Comparison of ENCODE assay signal across 14 mouse cellular contexts in genomic region chr4:145023911-145024310, GRCm38 (mm10).
DNase-seq lines count a peak whose midpoint lies in the region; ATAC-seq and TF ChIP-seq lines count a peak whose summit lies in the region.
"Had no signal": no experiment of that assay in that cellular context is flagged by ENCODE, and none has a peak within 500 bp of the region (broad histone marks: within the 10 kb centered on the region; RNA-seq: fewer than 3 reads in every experiment).

No protein-coding gene starts in this region.

- ATAC-seq in heart, postnatal 0 days (ENCODE audit: insufficient read depth, low read depth): no peak
- ATAC-seq in liver, embryonic 16.5 days (ENCODE audit: low read depth): peak; percentile 31; the same call in 1 of the 2 replicates
- ATAC-seq in forebrain, embryonic 11.5 days (replicated peaks; ENCODE audit: low FRiP score): no peak

- peaks cover 20% of the 10 kb centered on the region for H3K36me3 ChIP-seq in heart, postnatal 0 days (replicated peaks; ENCODE audit: control insufficient read depth, insufficient read depth, low read length)
- H3K36me3 ChIP-seq in kidney, adult 2 months (ENCODE audit: control insufficient read depth, insufficient read depth, low read length): no peaks in the 10 kb centered on the region
- peaks cover 2% of the 10 kb centered on the region; the same call in 1 of the 2 replicates for H3K36me3 ChIP-seq in liver, embryonic 16.5 days (ENCODE audit: control insufficient read depth, insufficient read depth)
- no peaks in the 10 kb centered on the region for H3K36me3 ChIP-seq in forebrain, embryonic 11.5 days (ENCODE audit: control insufficient read depth, insufficient read depth, low read length)
- H3K36me3 ChIP-seq in midbrain, embryonic 10.5 days: 0 out of 2 replicates have a peak, but pooled peaks cover 11% of the 10 kb centered on the region

- no peak overlapping the region for H3K4me3 ChIP-seq in heart, postnatal 0 days (ENCODE audit: low read depth, low read length)
- no peak overlapping the region for H3K4me3 ChIP-seq in brown adipose tissue, adult 24 weeks (ENCODE audit: insufficient read depth, low read depth, low read length)
- no peak overlapping the region for H3K4me3 ChIP-seq in kidney, adult 2 months (ENCODE audit: insufficient read depth, low read depth, low read length)
- H3K4me3 ChIP-seq in liver, embryonic 16.5 days (ENCODE audit: low read depth, low read length): no peak overlapping the region
- H3K4me3 ChIP-seq in forebrain, embryonic 11.5 days (ENCODE audit: low read depth, low read length): no peak overlapping the region
- no peak overlapping the region for H3K4me3 ChIP-seq in midbrain, embryonic 10.5 days
- H3K4me3 ChIP-seq: forebrain, embryonic 12.5 days; limb, embryonic 13.5 days had no signal

- intact Hi-C loops in heart, postnatal 25 days (cut with DNase I): no loop called here

- 0 out of 2 replicates have a peak, but pooled peaks have one; percentile 14 for TF ChIP-seq CTCF in heart, postnatal 0 days (IDR thresholded peaks at IDR 0.05; ENCODE audit: low read depth)
- TF ChIP-seq CTCF in kidney, adult 2 months (conservative IDR thresholded peaks at IDR 0.05; ENCODE audit: insufficient read depth, insufficient read length, low read depth, low read length): peak; percentile 37; the same call in 1 of the 2 replicates

- no peak for TF ChIP-seq POLR2A in kidney, adult 2 months (IDR thresholded peaks at IDR 0.05; ENCODE audit: low read depth, low read length)

- H3K27me3 ChIP-seq in heart, postnatal 0 days (ENCODE audit: control insufficient read depth, insufficient read depth, low read length): no peaks in the 10 kb centered on the region
- no peaks in the 10 kb centered on the region for H3K27me3 ChIP-seq in kidney, adult 2 months (replicated peaks; ENCODE audit: control insufficient read depth, insufficient read depth, low read length)
- no peaks in the 10 kb centered on the region for H3K27me3 ChIP-seq in liver, embryonic 16.5 days (ENCODE audit: control insufficient read depth, insufficient read depth, low read depth, low read length)
- H3K27me3 ChIP-seq in forebrain, embryonic 11.5 days (ENCODE audit: control insufficient read depth, insufficient read depth, low read length): no peaks in the 10 kb centered on the region
- no peaks in the 10 kb centered on the region for H3K27me3 ChIP-seq in midbrain, embryonic 10.5 days (ENCODE audit: low read depth, poor library complexity, severe bottlenecking)
- H3K27me3 ChIP-seq: forebrain, embryonic 12.5 days; limb, embryonic 13.5 days had no signal

- no peak for DNase-seq in heart, postnatal 0 days (ENCODE audit: low spot score)
- no peak for DNase-seq in heart, postnatal 25 days (ENCODE audit: low spot score)
- peak; percentile 88 for DNase-seq in kidney, adult 2 months
- no peak for DNase-seq in forebrain, embryonic 11.5 days (ENCODE audit: low spot score)
- no peak for DNase-seq in urinary bladder, postnatal 36 days (ENCODE audit: low spot score in 2 of 2)
- DNase-seq in midbrain, embryonic 10.5 days (ENCODE audit: low spot score): no peak
- DNase-seq: adrenal gland, postnatal 25 days; cerebellum, adult 11 months; gastrocnemius, postnatal 10 days; thymus, adult 18-20 months had no signal

- 54% methylated on average over 6 of the region's 6 CpGs for WGBS in heart, postnatal 0 days
- WGBS in kidney, adult 2 months: 40% methylated on average over 6 of the region's 6 CpGs
- WGBS in liver, embryonic 16.5 days (ENCODE audit: insufficient replicate concordance): 73% methylated on average over 6 of the region's 6 CpGs
- WGBS in forebrain, embryonic 11.5 days: 92% methylated on average over 6 of the region's 6 CpGs
- WGBS in midbrain, embryonic 10.5 days: 87% methylated on average over 6 of the region's 6 CpGs

- H3K9ac ChIP-seq in heart, postnatal 0 days (replicated peaks; ENCODE audit: low read depth, low read length): no peak overlapping the region
- no peak overlapping the region for H3K9ac ChIP-seq in liver, embryonic 16.5 days (ENCODE audit: low read depth, low read length)
- no peak overlapping the region for H3K9ac ChIP-seq in forebrain, embryonic 11.5 days (ENCODE audit: low read length)
- H3K9ac ChIP-seq: forebrain, embryonic 12.5 days; limb, embryonic 13.5 days had no signal

- H3K9me3 ChIP-seq in heart, postnatal 0 days (replicated peaks; ENCODE audit: control insufficient read depth, low read length): no peaks in the 10 kb centered on the region
- H3K9me3 ChIP-seq in liver, embryonic 16.5 days (replicated peaks; ENCODE audit: control insufficient read depth, low read length): no peaks in the 10 kb centered on the region
- no peaks in the 10 kb centered on the region for H3K9me3 ChIP-seq in forebrain, embryonic 11.5 days (ENCODE audit: control insufficient read depth, low read length)
- no peaks in the 10 kb centered on the region for H3K9me3 ChIP-seq in midbrain, embryonic 10.5 days (replicated peaks)
- H3K9me3 ChIP-seq: forebrain, embryonic 12.5 days; limb, embryonic 13.5 days had no signal

- no peak for TF ChIP-seq EP300 in heart, postnatal 0 days (IDR thresholded peaks at IDR 0.05; ENCODE audit: low read depth)

- H3K4me1 ChIP-seq in heart, postnatal 0 days (ENCODE audit: control insufficient read depth, insufficient read depth): peaks cover 31% of the 10 kb centered on the region
- H3K4me1 ChIP-seq in brown adipose tissue, adult 24 weeks (ENCODE audit: control insufficient read depth, insufficient read depth, insufficient read length, low read length): peaks cover 39% of the 10 kb centered on the region
- peaks cover 48% of the 10 kb centered on the region for H3K4me1 ChIP-seq in kidney, adult 2 months (ENCODE audit: control insufficient read depth, insufficient read depth, low read length)
- peaks cover 35% of the 10 kb centered on the region for H3K4me1 ChIP-seq in liver, embryonic 16.5 days (ENCODE audit: control insufficient read depth, low read depth, low read length)
- no peaks in the 10 kb centered on the region for H3K4me1 ChIP-seq in forebrain, embryonic 11.5 days (replicated peaks; ENCODE audit: control insufficient read depth, insufficient read depth, low read length)
- H3K4me1 ChIP-seq in midbrain, embryonic 10.5 days: no peaks in the 10 kb centered on the region

- no peak overlapping the region for H3K27ac ChIP-seq in heart, postnatal 0 days (ENCODE audit: low read depth)
- H3K27ac ChIP-seq in brown adipose tissue, adult 24 weeks (replicated peaks; ENCODE audit: low read depth, low read length): peak overlapping the region; percentile 68; the same call in 1 of the 2 replicates
- H3K27ac ChIP-seq in kidney, adult 2 months (ENCODE audit: insufficient read depth, low read depth, low read length): peak overlapping the region; percentile 87
- H3K27ac ChIP-seq in liver, embryonic 16.5 days (ENCODE audit: low read length): 0 out of 2 replicates have a peak overlapping the region, but pooled peaks have one; percentile 31
- no peak overlapping the region for H3K27ac ChIP-seq in forebrain, embryonic 11.5 days (ENCODE audit: low read depth, low read length)
- no peak overlapping the region for H3K27ac ChIP-seq in midbrain, embryonic 10.5 days (replicated peaks)
- H3K27ac ChIP-seq: forebrain, embryonic 12.5 days had no signal

- no peak overlapping the region for H3K4me2 ChIP-seq in heart, postnatal 0 days (ENCODE audit: low read depth, low read length)
- no peak overlapping the region for H3K4me2 ChIP-seq in liver, embryonic 16.5 days (ENCODE audit: low read depth, low read length)
- H3K4me2 ChIP-seq in forebrain, embryonic 11.5 days (ENCODE audit: low read depth, low read length, severe bottlenecking): no peak overlapping the region
- H3K4me2 ChIP-seq: forebrain, embryonic 12.5 days; limb, embryonic 13.5 days had no signal

Comparison
In these comparisons a context has a peak if more than half of its experiments do, and no peak if none do; other contexts are left out.
1. H3K27ac ChIP-seq: peak in brown adipose tissue, adult 24 weeks (single experiment), kidney, adult 2 months (single experiment) and liver, embryonic 16.5 days (single experiment); none in heart, postnatal 0 days (single experiment), forebrain, embryonic 11.5 days (single experiment) and midbrain, embryonic 10.5 days (single experiment).